Mouse (Mus musculus): Measurements from ENCODE around the gene Lpin3.

Lpin3 gene

DNA sequence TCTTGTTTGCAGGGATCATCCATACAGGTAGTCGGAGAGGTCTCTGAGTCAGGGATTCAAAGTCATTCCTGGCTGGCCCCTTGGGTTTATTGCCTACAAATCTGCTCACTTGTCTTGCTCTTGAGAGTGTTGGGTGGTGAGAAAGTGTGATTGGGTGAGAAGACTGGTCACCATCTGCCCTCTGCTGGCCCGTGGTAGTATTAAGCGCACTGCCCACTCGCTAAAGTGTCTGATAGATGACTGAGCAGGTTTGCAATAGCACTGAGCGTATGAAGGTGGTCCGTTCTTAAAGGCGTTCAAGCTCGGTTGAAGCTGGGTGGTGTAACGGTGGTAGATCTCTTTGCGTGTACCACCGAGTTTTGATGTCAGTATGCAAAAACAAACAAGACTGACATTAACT is 6.8 kb downstream of the Lpin3 start:
- peak; percentile 84 for DNase-seq (ENCODE audit: low read depth)

DNA sequence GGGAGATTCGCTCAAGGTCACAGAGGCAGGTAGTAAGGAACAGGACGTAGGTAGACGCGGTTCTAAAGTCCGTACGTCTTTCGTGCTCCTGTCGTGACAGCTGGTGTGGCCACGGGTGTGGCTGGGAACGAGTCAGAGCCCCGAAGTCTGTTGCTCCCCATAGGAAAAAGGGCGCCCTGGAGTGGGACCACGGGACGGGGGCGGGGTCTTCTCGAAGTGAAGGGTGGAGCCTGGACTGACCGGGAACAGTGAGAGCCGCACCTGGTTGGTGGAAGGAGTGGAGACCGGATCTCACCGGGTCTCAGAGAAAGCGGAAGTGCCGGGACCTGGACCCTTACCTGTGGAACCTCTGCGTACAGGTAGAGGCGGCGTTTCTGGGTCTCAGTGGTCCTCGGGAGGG is 7.4 kb downstream of the Lpin3 start:
- DNase-seq (ENCODE audit: low read depth) = peak; percentile 62

DNA sequence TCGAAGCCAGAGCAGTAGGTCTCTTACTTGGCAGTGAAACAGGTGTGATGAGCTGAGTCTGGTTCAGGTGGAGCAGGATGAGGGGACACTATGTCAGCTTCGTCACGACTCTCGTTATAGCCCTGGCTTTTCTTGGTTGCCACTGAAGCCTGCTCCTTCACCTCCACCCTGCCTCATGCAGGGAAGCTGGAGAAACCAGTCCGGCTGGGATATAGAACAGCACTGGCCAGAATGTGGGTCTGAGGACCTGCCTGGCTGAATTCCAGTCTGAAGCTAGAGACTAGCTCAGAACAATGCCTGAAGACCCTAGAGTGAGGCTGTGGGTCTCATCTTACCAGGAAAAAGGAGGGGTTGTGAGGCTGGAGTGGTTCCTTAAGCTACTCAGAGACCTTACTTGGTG is 10.6 kb downstream of the Lpin3 start:
- DNase-seq (ENCODE audit: low read depth) = no peak

DNA sequence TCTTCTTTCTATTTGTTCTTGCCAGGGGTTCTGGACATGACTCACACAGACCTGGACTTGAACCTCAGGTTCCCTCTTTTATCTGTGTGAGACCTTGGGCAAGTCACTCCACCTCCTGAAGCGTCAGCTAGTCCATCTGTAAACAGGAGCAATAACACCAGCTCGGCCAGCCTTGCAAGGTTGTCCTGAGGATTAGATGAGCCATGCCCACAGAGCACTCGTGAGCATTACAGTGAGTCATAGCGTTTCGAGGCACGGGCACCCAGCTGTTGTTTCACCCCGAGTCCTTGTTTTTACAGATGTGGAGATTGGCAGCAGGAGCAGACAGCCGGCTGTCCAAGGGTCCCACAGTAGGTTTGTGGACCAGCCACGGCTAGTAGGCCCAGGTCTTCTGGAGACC is 11.2 kb downstream of the Lpin3 start:
- DNase-seq (ENCODE audit: low read depth) = no peak

DNA sequence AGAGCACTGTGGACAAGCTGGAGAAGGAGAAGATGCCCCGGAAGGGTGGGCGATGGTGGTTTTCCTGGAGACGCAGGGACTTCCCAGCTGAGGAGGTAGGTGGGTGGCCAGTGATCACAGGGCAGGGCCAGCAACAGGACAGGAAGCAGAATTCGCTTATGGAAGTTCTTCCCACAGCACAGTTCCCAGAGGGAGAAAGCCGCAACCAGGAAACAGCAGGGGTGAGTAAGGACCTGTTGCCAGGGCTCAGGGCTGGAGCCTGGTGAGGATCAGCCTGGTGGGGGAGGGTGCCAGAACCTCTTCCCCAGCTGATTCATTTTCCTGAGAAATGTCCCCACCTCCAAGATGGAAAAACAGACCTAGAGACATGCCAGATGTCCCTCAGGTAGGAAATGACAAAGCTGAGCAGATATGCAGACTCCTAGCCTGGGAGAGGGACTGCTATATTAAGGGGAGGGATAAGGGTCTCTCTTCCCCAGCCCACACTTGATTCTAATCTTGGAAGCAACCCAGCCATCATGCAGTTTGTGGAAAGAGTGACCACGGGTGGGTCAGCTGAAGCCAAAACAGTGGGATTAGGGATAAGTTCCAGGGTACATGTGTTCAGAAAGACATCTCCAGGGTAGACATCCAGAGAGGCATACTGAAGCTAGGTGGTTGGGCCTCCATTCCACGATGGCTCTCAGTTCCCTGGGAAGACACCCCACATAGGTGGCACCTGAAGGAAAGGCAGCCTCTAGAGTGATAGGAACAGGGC is 21.4 kb downstream of the Lpin3 start:
- no peak for DNase-seq (ENCODE audit: low read depth)

DNA sequence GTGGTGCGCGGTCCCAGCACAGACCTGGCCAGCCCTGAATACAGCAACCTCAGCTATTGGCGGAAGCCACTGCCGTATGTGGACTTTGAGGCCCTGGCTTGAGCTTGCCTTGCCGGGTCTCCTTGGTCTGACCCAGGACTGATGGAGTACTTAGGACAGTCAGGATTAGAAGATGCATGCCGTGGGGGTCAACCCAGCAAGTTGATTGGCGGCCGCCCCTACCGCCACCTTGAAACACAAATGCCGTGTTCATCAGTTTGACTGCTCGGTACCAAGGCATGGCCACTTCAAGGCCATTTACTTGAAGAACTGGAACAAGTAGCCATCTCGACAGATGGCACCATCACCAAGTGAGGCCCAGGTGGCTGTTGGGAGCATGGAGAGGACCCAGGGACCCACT is 24.8 kb downstream of the Lpin3 start:
- DNase-seq (ENCODE audit: low read depth) = no peak

DNA sequence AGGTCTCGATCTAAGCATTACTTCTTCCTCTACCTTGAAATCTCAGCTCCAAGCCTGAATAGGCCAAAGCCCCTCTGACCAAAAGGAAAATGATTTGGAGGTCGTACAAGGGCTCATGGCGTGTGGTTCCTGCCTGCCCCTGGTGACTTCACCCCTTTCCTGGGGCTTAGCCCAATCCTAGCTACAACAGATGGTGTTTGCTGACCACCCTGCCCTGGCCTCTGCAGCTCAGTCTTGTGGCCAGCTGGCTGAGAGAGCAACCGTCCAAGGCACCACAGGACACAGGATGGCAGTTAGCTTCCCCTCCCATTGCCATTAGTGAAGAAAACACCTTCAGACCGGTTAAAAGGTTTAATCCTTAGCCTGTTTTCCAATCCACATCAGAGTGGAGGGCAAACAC is 25.6 kb downstream of the Lpin3 start:
- DNase-seq (ENCODE audit: low read depth) = no peak

DNA sequence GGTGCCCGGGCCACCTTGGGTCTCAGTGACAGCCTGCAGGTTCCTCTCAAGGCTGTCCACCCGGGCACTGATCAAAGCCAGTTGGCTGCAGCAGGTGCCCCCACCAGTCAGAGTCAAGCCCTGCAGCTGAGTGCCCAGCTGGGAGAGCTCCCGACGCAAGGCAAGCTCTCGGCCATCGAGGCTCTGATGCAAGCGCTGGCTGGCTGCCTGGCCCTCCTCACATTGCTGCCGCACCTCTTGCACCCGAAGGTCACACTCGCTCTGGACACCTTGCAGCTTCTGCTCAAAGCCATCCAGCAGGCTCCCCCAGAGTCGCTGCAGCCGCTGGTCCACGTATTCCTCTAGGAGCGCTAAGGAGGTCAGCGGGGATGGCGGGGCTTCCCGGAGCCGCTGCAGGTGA is 28.1 kb downstream of the Lpin3 start:
- no peak for DNase-seq (ENCODE audit: low read depth)

DNA sequence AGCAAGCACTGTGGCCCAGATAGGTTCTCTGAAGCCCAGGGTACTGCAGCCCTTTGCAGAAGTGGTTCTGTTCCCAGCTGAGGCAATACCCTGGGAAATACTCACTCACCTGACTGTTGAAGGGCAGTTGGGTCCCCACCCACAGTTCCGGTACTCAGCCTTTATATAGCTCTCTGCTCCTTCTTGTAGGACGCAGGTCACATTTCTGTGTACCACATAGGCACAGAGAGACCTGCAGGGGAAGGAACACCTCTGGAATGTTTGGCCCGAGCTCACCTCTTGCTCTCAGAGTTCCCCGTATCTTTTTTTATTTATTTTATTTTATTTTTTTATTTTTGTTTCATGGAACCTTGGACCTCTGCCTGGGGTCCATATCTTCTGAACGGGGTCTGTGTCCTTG is 30.2 kb downstream of the Lpin3 start:
- no peak for DNase-seq (ENCODE audit: low read depth)

DNA sequence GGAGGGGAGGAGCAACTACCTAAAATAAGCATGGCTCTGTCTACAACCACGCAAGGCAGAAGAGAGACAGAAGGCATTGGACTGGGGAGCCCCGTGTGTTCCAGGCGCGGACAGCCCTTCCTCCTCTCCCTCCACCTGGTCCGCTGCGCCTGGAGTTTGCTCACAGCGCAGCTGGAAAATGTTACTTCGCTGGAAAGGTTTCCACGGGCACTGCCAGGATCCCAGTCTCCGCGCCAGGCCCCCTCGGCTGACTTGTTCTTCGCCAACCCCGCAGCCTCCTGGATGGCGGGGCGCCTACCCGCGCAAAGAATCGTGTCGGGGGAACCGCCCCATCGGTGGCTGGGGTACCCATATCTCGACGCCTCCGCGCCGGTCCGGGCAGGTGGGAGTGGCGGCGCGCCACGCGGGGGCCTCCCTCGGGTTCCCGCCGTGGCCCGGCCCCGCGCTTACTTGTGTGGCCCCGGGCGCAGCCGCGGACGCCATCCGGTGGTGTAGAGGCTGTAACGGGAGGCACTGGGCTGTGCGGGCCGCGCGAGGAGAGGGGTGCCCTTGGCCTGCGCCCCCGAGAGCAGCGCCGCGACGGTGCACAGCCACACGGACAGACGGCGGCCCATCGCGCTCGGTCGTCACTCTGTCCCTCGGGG is 31.2 kb downstream of the Lpin3 start:
- DNase-seq (ENCODE audit: low read depth) = no peak

DNA sequence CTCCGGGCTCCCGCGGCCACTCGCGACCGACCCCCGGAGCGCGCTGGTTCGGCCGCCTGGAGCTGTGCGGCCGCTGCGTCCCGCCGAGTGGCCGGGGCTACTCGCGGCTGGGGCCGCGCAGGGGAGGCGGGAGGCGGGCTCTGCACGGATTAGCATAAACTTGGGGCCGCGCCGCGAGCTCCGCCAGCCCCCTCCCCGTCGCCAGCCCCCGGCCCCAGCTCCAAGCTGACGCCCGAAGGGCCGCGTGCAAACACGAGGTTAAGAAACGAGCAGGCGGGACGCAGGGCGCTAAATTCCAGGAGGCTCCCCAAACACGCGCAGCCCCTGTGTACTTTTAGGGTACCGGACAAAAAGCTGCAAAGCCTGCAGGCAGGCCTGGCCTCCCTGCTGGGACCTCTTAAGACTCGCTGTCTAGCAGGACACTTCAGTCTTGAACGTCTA is 31.8 kb downstream of the Lpin3 start, which contains the start of gene Emilin3:
TSS of gene Emilin3 (minus strand) at position 98 of the 441 bp plus-strand sequence.
- no peak for DNase-seq (ENCODE audit: low read depth)

DNA sequence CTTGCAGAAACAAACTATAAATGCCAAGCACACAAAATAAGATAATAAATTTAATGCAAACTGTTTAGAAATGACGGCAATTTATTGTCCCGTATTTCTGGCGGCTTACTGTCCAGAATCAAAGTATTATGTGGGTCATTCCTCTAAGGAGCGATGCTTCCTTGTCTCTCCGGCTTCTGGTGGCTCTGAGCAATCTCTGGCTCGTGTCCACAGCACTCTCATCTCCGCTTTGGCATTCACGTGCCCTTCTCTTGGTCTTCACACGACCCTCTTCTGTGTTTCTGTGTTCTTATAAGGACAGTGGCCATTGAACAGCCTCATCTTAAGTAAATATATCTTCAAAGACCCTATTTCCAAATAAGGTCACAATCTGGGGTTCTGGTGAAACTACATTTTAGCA is 34.2 kb downstream of the Lpin3 start:
- DNase-seq (ENCODE audit: low read depth) = no peak

DNA sequence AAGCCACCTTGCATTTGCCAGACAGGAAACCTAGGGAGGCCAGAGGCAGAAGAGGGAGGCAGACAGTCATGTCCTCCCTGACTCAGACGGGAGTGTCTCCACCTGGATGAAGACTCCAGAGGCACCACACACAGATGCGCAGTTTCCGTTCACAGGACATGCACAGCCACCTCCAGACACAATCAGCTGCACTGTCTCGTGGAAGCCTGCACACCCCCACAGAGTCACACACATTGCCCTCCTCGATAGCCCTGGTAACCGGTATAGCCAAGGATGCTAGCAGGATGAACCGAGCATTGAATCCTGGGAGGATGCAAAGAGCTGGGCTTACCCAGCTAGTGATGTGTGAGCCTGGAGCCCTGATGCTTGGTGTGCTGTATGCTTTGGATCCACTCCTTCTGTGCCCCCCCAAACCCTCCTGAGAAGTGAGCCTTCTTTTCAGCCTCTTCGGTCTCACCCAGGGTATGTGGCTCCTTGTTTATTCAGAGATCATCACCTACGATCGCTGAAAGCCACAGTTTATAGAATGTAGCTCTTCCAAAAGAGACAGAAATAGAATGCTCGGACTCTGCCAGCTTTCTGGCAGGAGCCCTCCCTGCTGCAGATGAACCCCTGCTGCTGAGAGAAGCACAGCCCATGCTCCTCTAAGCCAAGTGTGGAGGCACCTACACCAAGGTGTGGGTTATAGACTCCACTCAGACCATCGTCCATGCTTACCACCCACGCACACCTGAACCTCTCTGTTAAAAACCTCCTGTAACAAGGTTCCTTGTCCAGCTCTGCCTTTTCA is 35.5 kb downstream of the Lpin3 start:
- no peak for DNase-seq (ENCODE audit: low read depth)

DNA sequence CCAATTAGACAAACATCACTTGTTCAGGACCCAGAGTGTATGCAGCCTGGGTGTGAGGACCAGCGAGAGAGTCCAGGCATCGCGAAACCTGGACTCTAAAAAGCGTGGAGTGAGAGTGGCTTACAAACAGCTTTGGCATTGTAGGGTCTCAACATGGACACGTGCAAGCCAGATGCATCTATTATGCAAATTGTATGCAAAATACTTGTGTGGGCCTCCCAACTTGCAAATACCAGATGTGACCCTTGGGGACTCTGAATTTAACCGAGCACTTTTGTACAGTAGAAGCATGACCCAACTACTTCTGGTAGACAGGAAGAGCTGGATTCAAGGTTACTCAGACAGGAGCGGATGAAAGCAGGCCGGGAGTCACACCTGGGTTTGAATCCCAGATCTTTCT is 36.2 kb downstream of the Lpin3 start:
- no peak for DNase-seq (ENCODE audit: low read depth)

DNA sequence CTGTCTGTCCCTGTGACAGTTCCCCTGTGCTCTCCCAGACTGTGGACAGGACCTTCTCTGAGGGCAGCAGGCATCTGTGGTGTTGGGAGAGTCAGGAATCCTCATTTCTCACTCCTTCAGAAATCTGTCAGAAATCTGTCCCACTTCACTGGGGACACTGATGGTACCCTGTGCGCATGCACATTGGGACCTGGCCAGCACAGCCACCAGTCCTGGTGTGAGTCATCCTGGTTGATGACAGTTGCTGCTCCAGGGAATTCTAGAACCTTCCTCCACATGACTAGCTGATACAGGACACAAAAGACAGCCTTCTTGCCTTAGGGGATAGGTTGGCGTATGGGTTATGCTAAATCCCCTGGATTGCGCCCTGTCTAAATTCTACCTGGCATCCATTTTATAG is 36.8 kb downstream of the Lpin3 start:
- no peak for DNase-seq (ENCODE audit: low read depth)

DNA sequence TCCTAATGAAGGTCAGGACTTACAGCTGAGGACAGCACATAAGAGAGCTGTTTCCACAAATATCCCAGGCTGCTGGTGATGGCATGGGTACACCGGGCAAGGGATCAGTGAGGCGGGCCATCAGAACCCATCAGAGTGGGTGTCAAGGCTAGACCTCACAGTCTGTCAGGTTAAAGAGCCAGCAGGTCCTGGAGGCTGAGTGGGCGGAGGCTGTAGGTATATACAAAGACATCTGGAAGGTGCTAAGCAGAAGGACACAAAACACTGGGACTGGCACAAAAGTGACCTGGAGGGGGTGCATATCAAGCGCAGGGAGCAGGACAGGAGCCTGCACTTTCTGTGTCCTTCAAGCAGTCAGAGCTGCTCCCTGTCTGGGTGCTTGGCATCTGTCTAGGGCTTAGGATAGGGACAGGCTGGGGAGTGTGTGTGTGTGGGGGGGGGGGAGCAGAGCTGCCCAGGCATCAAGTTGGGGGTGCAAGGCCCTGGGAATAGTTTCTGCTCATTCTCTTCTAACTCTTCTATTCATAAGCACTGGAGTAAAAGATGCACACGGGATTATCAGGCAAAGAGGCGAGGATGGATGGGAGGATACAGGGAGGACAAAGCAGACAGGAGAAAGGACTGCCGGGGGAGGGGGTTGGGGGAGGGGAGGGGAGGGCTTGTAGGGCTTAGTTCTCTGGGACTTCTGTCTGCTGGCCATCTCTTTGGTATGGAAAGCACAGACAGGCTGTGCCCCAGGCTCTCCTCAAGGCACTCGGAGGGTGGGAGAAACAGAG is 37.9 kb downstream of the Lpin3 start:
- DNase-seq (ENCODE audit: low read depth) = no peak

DNA sequence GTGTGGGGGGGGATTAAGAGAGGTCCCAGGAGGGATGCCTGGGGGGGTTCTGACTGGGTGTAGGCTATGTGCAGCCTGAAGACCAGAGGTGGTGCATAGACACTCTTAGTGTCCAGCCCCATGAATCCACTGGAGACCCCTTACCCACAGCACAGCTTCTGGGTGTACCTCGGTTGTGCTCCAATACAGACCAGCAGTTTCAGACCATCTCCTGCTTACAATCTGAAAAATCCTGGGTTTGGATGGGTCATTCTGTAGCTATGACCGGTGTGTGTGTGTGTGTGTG is 38.4 kb downstream of the Lpin3 start:
- DNase-seq (ENCODE audit: low read depth) = no peak

DNA sequence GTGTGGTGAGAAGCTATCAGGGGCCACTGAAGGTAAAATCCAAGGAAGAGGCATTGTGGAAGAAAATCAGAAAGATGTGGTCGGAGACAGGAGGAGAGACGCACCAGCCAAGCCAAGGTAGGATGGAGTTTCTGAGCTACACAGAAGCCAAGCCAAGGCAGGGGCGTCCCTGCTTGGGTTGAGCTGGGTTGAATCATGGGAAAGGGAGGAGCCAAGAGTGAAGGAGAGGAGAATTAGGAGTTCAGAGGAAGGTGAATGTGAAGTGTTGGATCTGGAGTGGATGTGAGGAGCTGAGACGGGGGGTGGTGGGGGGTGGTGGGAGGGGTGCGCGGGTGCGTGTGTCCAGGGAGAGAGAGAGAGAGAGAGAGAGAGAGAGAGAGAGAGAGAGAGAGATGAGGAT is 40.8 kb downstream of the Lpin3 start:
- no peak for DNase-seq (ENCODE audit: low read depth)

DNA sequence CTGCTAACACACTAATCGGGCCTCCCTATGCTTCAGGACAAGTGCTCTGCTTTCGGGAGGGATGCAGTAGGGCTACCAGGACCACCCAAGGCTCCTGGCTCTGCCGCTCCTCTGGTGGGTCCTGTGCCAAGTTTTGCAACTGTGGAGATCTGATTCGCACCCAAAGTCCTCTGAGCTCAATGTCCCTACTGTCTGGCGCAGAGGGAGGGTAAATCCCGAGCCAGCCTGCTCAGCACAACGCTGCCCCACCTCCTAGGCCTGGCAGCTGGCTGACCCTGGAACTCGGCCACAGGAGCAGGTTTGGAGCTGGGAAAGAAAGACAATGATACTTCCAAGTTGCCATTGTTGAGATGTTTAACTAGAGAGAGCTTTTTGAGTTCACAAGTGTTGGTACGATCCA is 44.7 kb downstream of the Lpin3 start:
- DNase-seq (ENCODE audit: low read depth) = no peak

DNA sequence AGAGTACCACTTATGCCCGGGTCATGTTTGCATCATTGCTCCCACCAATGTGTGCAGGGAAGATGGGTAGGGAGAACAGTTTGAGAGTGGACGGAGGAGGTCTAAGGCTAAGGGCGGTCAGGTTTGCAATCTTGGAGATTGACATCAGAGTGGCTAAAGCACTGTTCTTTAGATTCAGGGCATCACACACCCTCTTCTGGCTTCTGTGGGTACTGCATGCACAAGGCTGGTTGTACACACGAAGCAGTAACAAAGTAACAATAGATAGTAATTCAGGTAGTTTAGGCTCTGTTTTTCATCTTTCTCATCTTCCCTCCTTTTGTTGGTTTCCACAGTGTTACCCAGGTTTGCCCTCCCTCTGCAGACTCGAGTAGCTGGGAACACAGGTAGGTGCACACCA is 50.9 kb downstream of the Lpin3 start:
- DNase-seq (ENCODE audit: low read depth) = no peak

DNA sequence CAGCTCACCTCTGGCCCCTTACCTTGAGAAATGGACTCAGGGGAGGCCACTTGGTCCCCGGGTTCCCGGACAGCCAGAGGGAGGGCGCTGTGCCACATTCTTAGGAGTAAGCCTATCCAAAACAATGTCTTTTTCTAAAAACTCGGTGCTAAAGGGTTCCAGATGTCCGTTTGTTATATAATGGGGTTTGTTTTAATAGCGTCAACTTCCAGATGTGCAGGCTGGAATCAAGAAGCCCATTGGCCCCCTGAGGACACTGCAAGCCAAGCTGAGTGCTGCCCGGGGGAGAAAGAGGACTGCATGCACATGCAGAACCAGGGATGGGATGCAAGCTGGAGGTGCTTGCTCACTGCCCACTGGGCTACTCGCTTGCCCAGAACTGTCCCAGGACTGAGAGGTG is 51.9 kb downstream of the Lpin3 start:
- DNase-seq (ENCODE audit: low read depth) = no peak

DNA sequence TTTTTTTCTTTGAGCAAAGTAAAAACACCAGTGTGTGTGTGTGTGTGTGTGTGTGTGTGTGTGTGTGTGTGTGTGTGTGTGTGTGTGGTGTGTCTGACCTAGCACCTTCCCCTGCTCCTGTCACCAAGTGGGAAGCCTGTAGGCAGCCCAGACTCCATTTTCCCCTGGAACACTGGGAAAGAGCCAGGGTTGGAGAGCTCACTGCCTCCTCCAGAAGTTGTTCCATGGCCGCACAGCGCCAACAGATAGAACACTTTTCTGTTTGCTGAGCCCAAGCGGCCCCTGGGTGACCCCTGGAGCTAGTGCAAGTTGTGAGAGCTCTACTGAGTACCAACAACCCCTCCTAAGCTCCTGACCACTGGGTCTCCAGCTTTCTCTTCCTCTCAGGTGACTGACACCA is 52.5 kb downstream of the Lpin3 start:
- DNase-seq (ENCODE audit: low read depth) = no peak

DNA sequence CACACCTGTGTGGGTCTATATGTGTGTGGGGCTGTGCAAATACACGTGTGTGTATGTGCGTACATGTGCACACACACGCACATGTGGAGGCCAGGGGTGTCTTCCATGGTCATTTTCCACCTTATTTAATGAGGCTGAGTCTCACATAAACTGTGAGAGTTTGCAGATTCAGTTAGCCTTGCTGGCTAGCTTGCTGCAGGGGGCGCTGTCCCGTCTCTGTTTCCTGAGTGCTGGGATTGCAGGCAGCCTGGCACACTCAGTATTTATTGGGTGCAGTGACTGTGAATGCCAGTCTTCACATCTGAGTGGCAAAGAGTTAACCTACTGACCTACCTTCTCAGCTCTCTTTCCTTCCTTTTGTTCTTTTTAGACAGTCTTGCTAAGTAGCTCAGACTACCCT is 53.4 kb downstream of the Lpin3 start:
- no peak for DNase-seq (ENCODE audit: low read depth)

Data from induced T-regulatory cell, adult 2 months (primary cell).